Mouse (Mus musculus) C2C12 (cell line): ENCODE data around the gene Bglap2. TPM values are rescaled to one million over a fixed set of nuclear protein-coding genes. Genes with fewer than 3 reads are reported as not detected.
"Not testable (repeated sequence)": the region's sequence is repeated elsewhere in the genome, so short reads cannot be mapped to it uniquely, and the experiment has no call there.

Source experiments
- H3K27me3 ChIP-seq: one replicate; pipeline ENCODE4 v1.6.1; 2011; ENCODE audit not compliant: control insufficient read depth, insufficient read depth, insufficient read length
- H3K36me3 ChIP-seq: one replicate; pipeline ENCODE4 v1.6.1; 2011; ENCODE audit not compliant: control insufficient read depth, insufficient read depth
- H3K4me3 ChIP-seq: one replicate; pipeline ENCODE4 v1.5.1; 2011; ENCODE audit warnings: mild to moderate bottlenecking, control low read depth; ENCODE audit not compliant: poor library complexity, insufficient read depth, severe bottlenecking
- H3K79me2 ChIP-seq: one replicate; pipeline ENCODE4 v1.6.1; 2011; ENCODE audit not compliant: control insufficient read depth, insufficient read depth
- H3K79me3 ChIP-seq: one replicate; pipeline ENCODE4 v1.6.1; 2011; ENCODE audit warnings: low read depth, control low read depth
- H3ac ChIP-seq: one replicate; pipeline ENCODE3; 2011; ENCODE audit warnings: low read depth; ENCODE audit not compliant: control insufficient read depth, insufficient read length
- CEBPB ChIP-seq: IDR thresholded peaks from one replicate; pipeline ENCODE4 v1.6.1; 2011; ENCODE audit warnings: low read depth, mild to moderate bottlenecking, control low read depth, moderate library complexity
- CTCF ChIP-seq: IDR thresholded peaks from one replicate; pipeline ENCODE4 v1.5.1; 2011; ENCODE audit not compliant: control insufficient read depth, insufficient read depth, insufficient read length
- FOSL1 ChIP-seq: IDR thresholded peaks from one replicate; pipeline ENCODE4 v1.8.0; 2011; ENCODE audit warnings: mild to moderate bottlenecking, low read length; ENCODE audit not compliant: poor library complexity, insufficient read depth, severe bottlenecking
- MAX ChIP-seq: IDR thresholded peaks from one replicate; pipeline ENCODE4 v1.6.1; 2011; ENCODE audit warnings: mild to moderate bottlenecking, control low read depth
- MYOD1 ChIP-seq: IDR thresholded peaks from one replicate; pipeline ENCODE4 v1.6.1; 2011; ENCODE audit warnings: low read depth; ENCODE audit not compliant: control insufficient read depth, insufficient read length
- MYOG ChIP-seq: IDR thresholded peaks from one replicate; pipeline ENCODE4 v1.6.1; 2011; ENCODE audit not compliant: control insufficient read depth, insufficient read length; ENCODE audit errors: extremely low read depth
- USF1 ChIP-seq: IDR thresholded peaks from one replicate; pipeline ENCODE4 v1.6.1; 2011; ENCODE audit warnings: low read depth, mild to moderate bottlenecking, control low read depth, moderate library complexity
- long read RNA-seq, 2 experiments: library from polyadenylated mRNA; unstranded; transcript quantifications; one replicate each; pipeline ENCODE4 v2.0.0; 2019 to 2020
- polyA plus RNA-seq: library from polyadenylated mRNA; unstranded; fragments of >200 nt; fragmentation: generic; extraction: Trizol; gene quantifications from one replicate; pipeline ENCODE4 v1.2.1, GENCODE M21; 2012; ENCODE audit warnings: missing spikeins

Gene Bglap2
- polyA plus RNA-seq: 4.6 TPM
- long read RNA-seq, experiment 1, transcript Bglap2-201 (4 exons, 471 nt): major isoform, 5 of 6 reads
- long read RNA-seq, experiment 1, partial matches to known transcripts: 0 of 6 reads
- long read RNA-seq, experiment 1, other reads (novel, unspliced or antisense): 1 of 6 reads
- long read RNA-seq, experiment 2: 0 reads

GRCm38 (mm10) chr3:88378599-88378998 is at the start of gene Bglap2:
Gene Bglap2 (minus strand): TSS chr3:88378699.
- not testable (repeated sequence) for H3K27me3 ChIP-seq, H3K79me2 ChIP-seq, H3K79me3 ChIP-seq, H3K36me3 ChIP-seq, H3ac ChIP-seq, H3K4me3 ChIP-seq

GRCm38 (mm10) chr3:88427342-88427905 is 48.9 kb upstream of the Bglap2 start:
- no peak for TF ChIP-seq FOSL1
- TF ChIP-seq MYOD1: no peak
- TF ChIP-seq MYOG: no peak
- no peak for TF ChIP-seq CEBPB
- TF ChIP-seq USF1: no peak
- TF ChIP-seq MAX: no peak
- TF ChIP-seq CTCF: no peak
- H3K4me3 ChIP-seq: no peak overlapping the region
- peaks cover 25% of the 10 kb centered on the region for H3K79me2 ChIP-seq
- H3K27me3 ChIP-seq: no peaks in the 10 kb centered on the region
- H3K79me3 ChIP-seq: peaks cover 17% of the 10 kb centered on the region
- no peaks in the 10 kb centered on the region for H3K36me3 ChIP-seq
- H3ac ChIP-seq: no peak overlapping the region

GRCm38 (mm10) chr3:88425708-88426420 is 47.4 kb upstream of the Bglap2 start:
- Histone ChIP-seq H3K79me2 (peaks cover 37% of the 10 kb centered on the region), H3K36me3 (peaks cover 2% of the 10 kb centered on the region), H3K79me3 (peaks cover 23% of the 10 kb centered on the region), H3ac (no peak overlapping the region), H3K27me3 (no peaks in the 10 kb centered on the region), H3K4me3 (no peak overlapping the region)
- TF ChIP-seq FOSL1 (no peak), CEBPB (no peak), CTCF (no peak), MYOG (no peak), USF1 (no peak), MAX (no peak), MYOD1 (no peak)

- Histone ChIP-seq H3K79me2 (peaks cover 37% of the 10 kb centered on the region), H3ac (no peak overlapping the region), H3K27me3 (no peaks in the 10 kb centered on the region), H3K36me3 (peaks cover 7% of the 10 kb centered on the region), H3K79me3 (peaks cover 23% of the 10 kb centered on the region), H3K4me3 (peak overlapping the region; percentile 7)
- TF ChIP-seq MYOG (no peak), MYOD1 (no peak), CTCF (no peak), CEBPB (no peak), FOSL1 (no peak), USF1 (no peak), MAX (no peak)
Measured at GRCm38 (mm10) chr3:88425330-88425689, 46.8 kb upstream of the Bglap2 start.

- Histone ChIP-seq H3K27me3 (no peaks in the 10 kb centered on the region), H3K36me3 (peaks cover 13% of the 10 kb centered on the region), H3K79me2 (peaks cover 37% of the 10 kb centered on the region), H3ac (peak within 1 kb of the TSS; percentile 43), H3K4me3 (peak within 1 kb of the TSS; percentile 88), H3K79me3 (peaks cover 23% of the 10 kb centered on the region)
- TF ChIP-seq USF1 (peak; percentile 82), MAX (peak; percentile 46), MYOG (no peak)
Measured at GRCm38 (mm10) chr3:88424605-88425329, 46.3 kb upstream of the Bglap2 start, which contains the start of gene Slc25a44. Gene Slc25a44 (minus strand): TSS chr3:88425139.
